7 mouse cellular contexts compared by ENCODE assay signal in genomic region chr4:152038225-152038984, GRCm38 (mm10). TPM values are rescaled to one million over a fixed set of nuclear protein-coding genes. Genes with fewer than 3 reads are reported as not detected.
DNase-seq lines count a peak whose midpoint lies in the region; ATAC-seq lines count a peak whose summit lies in the region.

TSS of gene Tas1r1 (minus strand) at chr4:152038568.

- no peaks in the 10 kb centered on the region for H3K9me3 ChIP-seq in neural tube, embryonic 11.5 days (ENCODE audit: control insufficient read depth, low read length)
- no peaks in the 10 kb centered on the region for H3K9me3 ChIP-seq in embryonic facial prominence, embryonic 15.5 days (replicated peaks)
- H3K9me3 ChIP-seq in intestine, embryonic 15.5 days: no peaks in the 10 kb centered on the region
- H3K9me3 ChIP-seq in neural tube, embryonic 15.5 days (replicated peaks): no peaks in the 10 kb centered on the region

- H3K27me3 ChIP-seq in neural tube, embryonic 11.5 days (ENCODE audit: control insufficient read depth, insufficient read depth, low read length): no peaks in the 10 kb centered on the region
- no peaks in the 10 kb centered on the region; the same call in 1 of the 2 replicates for H3K27me3 ChIP-seq in embryonic facial prominence, embryonic 15.5 days
- no peaks in the 10 kb centered on the region for H3K27me3 ChIP-seq in intestine, embryonic 15.5 days (replicated peaks)
- H3K27me3 ChIP-seq in neural tube, embryonic 15.5 days (replicated peaks): no peaks in the 10 kb centered on the region

- H3K36me3 ChIP-seq in neural tube, embryonic 11.5 days (ENCODE audit: control insufficient read depth, insufficient read depth, low read length): peaks cover 8% of the 10 kb centered on the region
- peaks cover 26% of the 10 kb centered on the region for H3K36me3 ChIP-seq in embryonic facial prominence, embryonic 15.5 days
- H3K36me3 ChIP-seq in intestine, embryonic 15.5 days: peaks cover 19% of the 10 kb centered on the region
- H3K36me3 ChIP-seq in neural tube, embryonic 15.5 days: peaks cover 25% of the 10 kb centered on the region

- no peak for ATAC-seq in neural tube, embryonic 11.5 days (ENCODE audit: insufficient read depth, low FRiP score, low TSS enrichment)
- ATAC-seq in embryonic facial prominence, embryonic 15.5 days (ENCODE audit: insufficient number of reproducible peaks, low FRiP score, low TSS enrichment, low read depth): peak; percentile 52; the same call in 1 of the 2 replicates
- ATAC-seq in intestine, embryonic 15.5 days: no peak
- ATAC-seq in neural tube, embryonic 15.5 days (ENCODE audit: low FRiP score): no peak

- peak within 1 kb of the TSS; percentile 88 for H3K4me3 ChIP-seq in neural tube, embryonic 11.5 days (ENCODE audit: low read depth, low read length)
- H3K4me3 ChIP-seq in embryonic facial prominence, embryonic 15.5 days (replicated peaks): peak within 1 kb of the TSS; percentile 99
- peak within 1 kb of the TSS; percentile 100 for H3K4me3 ChIP-seq in intestine, embryonic 15.5 days (replicated peaks)
- peak within 1 kb of the TSS; percentile 97 for H3K4me3 ChIP-seq in neural tube, embryonic 15.5 days (replicated peaks)

- H3K4me2 ChIP-seq in neural tube, embryonic 11.5 days (ENCODE audit: low read depth): peak within 1 kb of the TSS; percentile 89
- H3K4me2 ChIP-seq in embryonic facial prominence, embryonic 15.5 days (replicated peaks): peak within 1 kb of the TSS; percentile 78
- H3K4me2 ChIP-seq in intestine, embryonic 15.5 days (replicated peaks): peak within 1 kb of the TSS; percentile 83
- peak within 1 kb of the TSS; percentile 95 for H3K4me2 ChIP-seq in neural tube, embryonic 15.5 days

- no peak for DNase-seq in neural tube, embryonic 11.5 days (ENCODE audit: low spot score)
- no peak for DNase-seq in neural tube, embryonic 10.5 days (ENCODE audit: extremely low spot score, low spot score)
- DNase-seq in layer of hippocampus, adult 9-10 months (ENCODE audit: low spot score): no peak
- DNase-seq in adipocyte (ENCODE audit: low spot score): no peak

- 57% methylated on average over 10 of the region's 10 CpGs for WGBS in neural tube, embryonic 11.5 days
- 34% methylated on average over 10 of the region's 10 CpGs for WGBS in embryonic facial prominence, embryonic 15.5 days
- WGBS in intestine, embryonic 15.5 days: 44% methylated on average over 10 of the region's 10 CpGs
- WGBS in neural tube, embryonic 15.5 days: 56% methylated on average over 10 of the region's 10 CpGs

- peak within 1 kb of the TSS; percentile 89 for H3K9ac ChIP-seq in neural tube, embryonic 11.5 days (ENCODE audit: low read length)
- H3K9ac ChIP-seq in embryonic facial prominence, embryonic 15.5 days: peak within 1 kb of the TSS; percentile 93
- peak within 1 kb of the TSS; percentile 88 for H3K9ac ChIP-seq in intestine, embryonic 15.5 days
- H3K9ac ChIP-seq in neural tube, embryonic 15.5 days (replicated peaks): peak within 1 kb of the TSS; percentile 85

- H3K4me1 ChIP-seq in neural tube, embryonic 11.5 days (ENCODE audit: control insufficient read depth, insufficient read depth, low read length): peaks cover 7% of the 10 kb centered on the region; the same call in 1 of the 2 replicates
- peaks cover 16% of the 10 kb centered on the region for H3K4me1 ChIP-seq in embryonic facial prominence, embryonic 15.5 days
- H3K4me1 ChIP-seq in intestine, embryonic 15.5 days (replicated peaks): peaks cover 9% of the 10 kb centered on the region
- H3K4me1 ChIP-seq in neural tube, embryonic 15.5 days: peaks cover 20% of the 10 kb centered on the region

- H3K27ac ChIP-seq in neural tube, embryonic 11.5 days (ENCODE audit: low read depth, low read length): no peak within 1 kb of the TSS; the same call in 1 of the 2 replicates
- H3K27ac ChIP-seq in embryonic facial prominence, embryonic 15.5 days (replicated peaks): peak within 1 kb of the TSS; percentile 41; the same call in 1 of the 2 replicates
- H3K27ac ChIP-seq in intestine, embryonic 15.5 days: 0 out of 2 replicates have a peak within 1 kb of the TSS, but pooled peaks have one; percentile 30
- no peak within 1 kb of the TSS; the same call in 1 of the 2 replicates for H3K27ac ChIP-seq in neural tube, embryonic 15.5 days (replicated peaks)

RNA-seq across cellular contexts. Expression of gene Tas1r1, which starts in this region (rescaled TPM):
- polyA plus RNA-seq in neural tube, embryonic 11.5 days (2014; fragmentation: Nextera tagmentation; extraction: Ambion mirVana): 0.38 and 0.66 TPM in 2 replicates
- polyA plus RNA-seq in embryonic facial prominence, embryonic 15.5 days (2015; fragmentation: Nextera tagmentation; extraction: Ambion mirVana): 1.2 TPM in 2 replicates
- 0.19 and 0.44 TPM in 2 replicates for polyA plus RNA-seq in intestine, embryonic 15.5 days (2015; fragmentation: Nextera tagmentation; extraction: Ambion mirVana)
- 2.1 and 2.2 TPM in 2 replicates for polyA plus RNA-seq in neural tube, embryonic 15.5 days (2015; fragmentation: Nextera tagmentation; extraction: Ambion mirVana)

Comparison
In these comparisons a context has a peak if more than half of its experiments do, and no peak if none do; other contexts are left out.
1. H3K27ac ChIP-seq: peak in embryonic facial prominence, embryonic 15.5 days (single experiment) and intestine, embryonic 15.5 days (single experiment); none in neural tube, embryonic 11.5 days (single experiment) and neural tube, embryonic 15.5 days (single experiment).
2. Peak in every context shown above with its lines, with median percentiles within 50 percentile points of each other: H3K4me2 ChIP-seq, H3K4me3 ChIP-seq and H3K9ac ChIP-seq.